Mouse (Mus musculus): Measurements from ENCODE around the gene Olfr366. TPM values are rescaled to one million over a fixed set of nuclear protein-coding genes. Genes with fewer than 3 reads are reported as not detected.
"Not testable (repeated sequence)": the region's sequence is repeated elsewhere in the genome, so short reads cannot be mapped to it uniquely, and the experiment has no call there.

The Olfr366 gene
- total RNA-seq (2021), result not detected
- long read RNA-seq, experiment 1, result 0 reads
- long read RNA-seq, experiment 2, result 0 reads

- intact Hi-C loops (cut with DNase I), result no loop called here
- DNase-seq, result no peak
These were observed at the start of gene Olfr366 for GRCm38 (mm10) chr2:37211274-37211673. Olfr366 (plus strand) TSS chr2:37211574.

- intact Hi-C loops (cut with DNase I), result no loop called here
- DNase-seq, result no peak
These were observed 23.5 kb upstream of the Olfr366 start, which contains the start of gene Olfr365 for GRCm38 (mm10) chr2:37187898-37188297. Olfr365 (plus strand) TSS chr2:37188198.

DNA sequence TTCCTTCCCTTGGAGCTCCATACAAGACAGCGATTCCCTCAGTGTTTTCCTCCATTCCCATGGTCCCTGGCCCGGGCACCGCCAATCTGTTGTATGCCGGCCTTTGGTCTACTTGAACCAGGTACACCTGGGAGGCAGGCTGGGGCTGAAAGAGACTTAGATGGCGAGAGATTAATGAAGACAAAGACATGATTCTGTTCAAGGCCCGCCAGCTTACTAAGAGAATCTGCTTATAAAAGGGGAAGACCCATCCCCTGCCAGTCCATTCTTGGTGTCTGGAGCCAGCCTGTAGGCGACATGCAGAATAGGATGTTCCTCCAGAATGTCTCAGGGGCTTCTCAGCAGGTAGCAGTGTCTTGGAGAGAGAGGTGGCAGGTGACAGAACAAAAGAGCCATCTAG lies 50.4 kb downstream of the Olfr366 start:
- intact Hi-C loops (cut with DNase I); DNase-seq: not testable (repeated sequence)

Other genes with a start within 250 kb of the Olfr366 start
- not detected for gene Olfr357, start 217.7 kb upstream of the Olfr366 start, total RNA-seq (2021)
- not detected for gene Olfr358, start 202.2 kb upstream of the Olfr366 start, total RNA-seq (2021)
- not detected for gene Olfr360, start 145.8 kb upstream of the Olfr366 start, total RNA-seq (2021)
- not detected for gene Olfr361, start 122.3 kb upstream of the Olfr366 start, total RNA-seq (2021)
- gene Olfr362, start 93.7 kb upstream of the Olfr366 start, total RNA-seq (2021), result not detected
- not detected for gene Olfr364-ps1, start 72.3 kb upstream of the Olfr366 start, total RNA-seq (2021)
- not detected for gene Olfr365, start 23.4 kb upstream of the Olfr366 start, total RNA-seq (2021)
- not detected for gene Olfr368, start 114.9 kb downstream of the Olfr366 start, total RNA-seq (2021)
- gene Pdcl, start 147.8 kb downstream of the Olfr366 start, total RNA-seq (2021), result 10 to 100 TPM; 24.6 to 26.9 TPM
- 10 to 100 TPM; 41.6 to 47.5 TPM for gene Rc3h2, start 211.3 kb downstream of the Olfr366 start, total RNA-seq (2021)
- gene Zbtb26, start 231.6 kb downstream of the Olfr366 start, total RNA-seq (2021), result 1 to 10 TPM; 5.5 to 6.2 TPM
- 1 to 10 TPM; 5.0 to 5.6 TPM for gene Zbtb6, start 231.6 kb downstream of the Olfr366 start, total RNA-seq (2021)
- gene Rabgap1, start 231.7 kb downstream of the Olfr366 start, total RNA-seq (2021), result 10 to 100 TPM; 41.3 to 42.4 TPM

All from heart, postnatal 14 days (tissue).